Mouse (Mus musculus) activated CD4-positive, CD25-positive, alpha-beta regulatory T cell, adult 4 months (primary cell): Measurements from ENCODE around the gene Zic5. TPM values are rescaled to one million over a fixed set of nuclear protein-coding genes. Genes with fewer than 3 reads are reported as not detected.

Experiments
- ATAC-seq: one replicate; pipeline ENCODE4 v1.8.0; 2017
- polyA plus RNA-seq, 2 experiments: library from polyadenylated mRNA; unstranded; fragments of 100-300 nt; shearing (Covaris generic); gene quantifications; one replicate each; pipeline ENCODE4 v1.2.1; 2017

The Zic5 gene
- polyA plus RNA-seq, 2 experiments from 2014 or later: 0.12 TPM; not detected in 1

DNA sequence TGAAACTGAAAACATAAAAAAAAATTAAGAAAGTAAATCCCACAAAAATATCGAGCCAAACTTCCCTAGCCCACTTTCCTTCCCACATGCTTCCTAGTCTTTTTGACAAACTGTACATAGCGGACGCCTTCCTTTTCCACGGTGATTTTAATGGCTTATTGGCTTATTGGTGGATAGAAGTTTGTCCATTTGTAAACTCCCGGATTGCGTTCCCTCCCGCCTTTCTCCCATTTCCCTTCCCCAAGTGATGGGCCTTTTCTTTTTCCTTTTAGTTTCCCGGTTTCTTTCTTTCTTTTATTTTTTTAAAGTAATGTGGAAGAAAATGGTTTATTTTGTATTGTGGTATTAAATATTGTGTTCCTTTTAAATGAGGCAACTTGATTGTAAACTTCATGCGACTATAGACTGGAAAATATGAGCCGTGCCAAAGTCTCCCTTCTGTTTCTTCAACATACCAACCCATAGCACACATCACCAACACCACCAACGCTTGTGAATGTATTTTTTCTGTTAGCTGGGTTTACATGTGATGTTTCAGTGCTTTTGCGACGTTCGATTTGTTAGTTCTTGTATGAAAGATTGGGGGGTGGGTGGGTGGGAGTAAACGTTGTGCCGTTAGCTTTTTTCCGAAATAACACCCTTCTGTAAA lies 14.1 kb upstream of the Zic5 start:
- ATAC-seq: no peak

DNA sequence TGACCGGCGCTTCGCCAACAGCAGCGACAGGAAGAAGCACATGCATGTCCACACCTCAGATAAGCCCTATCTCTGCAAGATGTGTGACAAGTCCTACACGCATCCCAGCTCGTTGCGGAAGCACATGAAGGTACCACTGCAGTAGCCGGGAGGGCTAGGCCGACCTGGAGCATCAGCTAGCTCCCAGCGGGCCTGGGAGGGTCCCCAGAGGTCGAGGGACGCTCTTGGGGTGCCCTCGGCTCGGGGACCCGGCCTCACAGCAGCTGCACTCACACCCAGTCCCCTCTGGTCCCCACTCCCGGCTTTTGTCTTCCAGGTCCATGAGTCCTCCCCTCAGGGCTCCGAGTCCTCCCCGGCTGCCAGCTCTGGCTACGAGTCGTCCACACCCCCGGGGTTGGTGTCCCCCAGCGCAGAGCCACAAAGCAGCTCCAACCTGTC lies 13.1 kb upstream of the Zic5 start:
- no peak for ATAC-seq

DNA sequence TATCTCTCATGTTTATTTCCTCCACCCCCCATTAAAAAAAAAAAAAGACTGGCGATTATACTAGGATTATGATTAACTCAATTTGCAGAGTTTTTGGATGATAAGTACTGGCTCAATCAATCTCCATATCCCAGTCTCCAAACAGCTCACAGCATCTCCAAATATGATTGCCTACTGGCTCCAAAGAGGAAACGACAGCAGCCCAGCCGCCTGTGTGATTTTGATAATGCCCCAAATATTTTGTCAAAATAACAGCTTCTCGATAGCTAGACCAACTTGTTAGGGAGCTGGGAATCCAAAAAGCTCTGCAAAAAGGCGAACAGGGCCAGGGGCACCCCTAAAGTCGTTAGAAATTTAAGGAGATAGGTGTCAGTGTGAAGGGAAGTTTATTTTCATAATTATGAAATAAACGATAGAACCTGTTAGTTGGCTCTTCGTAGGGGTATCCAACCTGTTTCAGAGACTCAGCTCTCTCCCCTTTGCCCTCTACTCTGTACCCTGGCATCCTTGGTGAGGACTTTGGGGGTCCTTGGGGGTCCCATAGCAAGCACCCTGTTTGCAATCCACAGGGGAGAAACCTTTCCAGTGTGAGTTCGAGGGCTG lies 12.6 kb upstream of the Zic5 start:
- ATAC-seq: no peak

DNA sequence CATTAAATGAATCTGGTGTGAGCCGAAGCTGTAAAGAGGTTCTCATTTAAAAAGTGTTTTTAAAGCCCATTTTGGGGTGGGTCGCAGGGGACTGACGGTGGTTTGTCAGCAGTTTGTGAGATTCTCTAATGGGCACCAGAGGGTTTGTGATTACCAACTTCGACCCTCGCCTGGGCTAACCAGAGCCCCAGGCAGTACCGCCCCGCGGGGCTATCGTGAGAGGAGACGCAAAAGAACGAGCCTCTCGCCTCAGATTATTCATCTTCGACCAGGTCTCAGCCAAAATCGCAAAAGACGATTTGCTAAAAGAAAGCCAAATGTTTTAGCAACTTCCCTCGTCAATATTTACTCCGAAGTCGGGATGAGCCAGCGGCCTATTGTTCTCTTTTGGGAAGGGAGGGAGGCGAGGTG lies 11.8 kb upstream of the Zic5 start:
- ATAC-seq: no peak

DNA sequence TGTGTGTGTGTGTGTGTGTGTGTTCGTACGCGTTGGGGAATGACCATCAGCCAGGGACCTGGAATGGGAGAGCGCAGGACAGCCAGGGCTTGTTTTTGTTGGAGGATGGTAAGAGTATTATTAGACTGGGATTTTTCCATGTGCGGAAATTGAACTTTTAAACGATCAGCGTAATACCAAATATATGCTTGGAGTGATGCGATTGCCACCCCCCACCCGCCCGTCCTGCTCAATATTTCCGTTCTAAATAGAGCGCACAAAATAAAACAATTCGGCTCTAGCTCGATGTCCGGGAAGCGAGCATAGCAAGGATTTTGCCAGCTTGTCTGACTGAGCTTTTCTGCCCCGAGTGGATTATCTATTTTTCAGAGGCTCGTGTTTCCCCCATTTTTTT lies 11.3 kb upstream of the Zic5 start:
- no peak for ATAC-seq

DNA sequence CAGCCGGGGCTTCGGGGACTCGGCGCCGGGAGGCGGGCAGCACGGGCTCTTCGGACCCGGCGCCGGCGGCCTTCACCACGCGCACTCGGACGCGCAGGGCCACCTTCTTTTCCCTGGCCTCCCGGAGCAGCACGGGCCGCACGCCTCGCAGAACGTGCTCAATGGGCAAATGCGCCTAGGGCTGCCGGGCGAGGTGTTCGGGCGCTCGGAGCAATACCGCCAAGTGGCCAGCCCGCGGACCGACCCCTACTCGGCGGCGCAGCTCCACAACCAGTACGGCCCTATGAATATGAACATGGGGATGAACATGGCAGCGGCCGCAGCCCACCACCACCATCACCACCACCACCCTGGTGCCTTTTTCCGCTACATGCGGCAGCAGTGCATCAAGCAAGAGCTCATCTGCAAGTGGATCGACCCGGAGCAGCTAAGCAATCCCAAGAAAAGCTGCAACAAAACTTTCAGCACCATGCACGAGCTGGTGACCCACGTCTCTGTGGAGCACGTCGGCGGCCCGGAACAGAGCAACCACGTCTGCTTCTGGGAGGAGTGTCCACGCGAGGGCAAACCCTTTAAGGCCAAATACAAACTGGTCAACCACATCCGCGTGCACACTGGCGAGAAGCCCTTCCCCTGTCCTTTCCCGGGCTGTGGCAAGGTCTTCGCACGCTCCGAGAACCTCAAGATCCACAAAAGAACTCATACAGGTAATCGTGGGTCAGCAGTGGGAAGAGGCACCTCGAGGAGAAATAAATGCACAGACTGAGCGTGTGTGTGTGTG lies 10.8 kb upstream of the Zic5 start:
- ATAC-seq: no peak

DNA sequence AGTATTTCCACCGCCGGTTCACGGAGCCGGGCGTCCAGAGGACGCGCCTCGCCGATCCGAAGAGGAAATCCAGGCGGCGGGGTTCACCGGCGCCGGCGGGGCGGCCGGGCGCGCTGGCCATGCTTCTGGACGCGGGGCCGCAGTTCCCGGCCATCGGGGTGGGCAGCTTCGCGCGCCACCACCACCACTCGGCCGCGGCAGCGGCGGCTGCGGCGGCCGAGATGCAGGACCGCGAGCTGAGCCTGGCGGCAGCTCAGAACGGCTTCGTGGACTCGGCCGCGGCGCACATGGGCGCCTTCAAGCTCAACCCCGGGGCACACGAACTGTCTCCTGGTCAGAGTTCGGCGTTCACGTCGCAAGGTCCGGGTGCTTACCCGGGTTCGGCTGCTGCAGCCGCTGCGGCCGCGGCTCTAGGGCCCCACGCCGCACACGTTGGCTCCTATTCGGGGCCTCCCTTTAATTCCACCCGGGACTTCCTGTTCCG lies 10.1 kb upstream of the Zic5 start:
- no peak for ATAC-seq

DNA sequence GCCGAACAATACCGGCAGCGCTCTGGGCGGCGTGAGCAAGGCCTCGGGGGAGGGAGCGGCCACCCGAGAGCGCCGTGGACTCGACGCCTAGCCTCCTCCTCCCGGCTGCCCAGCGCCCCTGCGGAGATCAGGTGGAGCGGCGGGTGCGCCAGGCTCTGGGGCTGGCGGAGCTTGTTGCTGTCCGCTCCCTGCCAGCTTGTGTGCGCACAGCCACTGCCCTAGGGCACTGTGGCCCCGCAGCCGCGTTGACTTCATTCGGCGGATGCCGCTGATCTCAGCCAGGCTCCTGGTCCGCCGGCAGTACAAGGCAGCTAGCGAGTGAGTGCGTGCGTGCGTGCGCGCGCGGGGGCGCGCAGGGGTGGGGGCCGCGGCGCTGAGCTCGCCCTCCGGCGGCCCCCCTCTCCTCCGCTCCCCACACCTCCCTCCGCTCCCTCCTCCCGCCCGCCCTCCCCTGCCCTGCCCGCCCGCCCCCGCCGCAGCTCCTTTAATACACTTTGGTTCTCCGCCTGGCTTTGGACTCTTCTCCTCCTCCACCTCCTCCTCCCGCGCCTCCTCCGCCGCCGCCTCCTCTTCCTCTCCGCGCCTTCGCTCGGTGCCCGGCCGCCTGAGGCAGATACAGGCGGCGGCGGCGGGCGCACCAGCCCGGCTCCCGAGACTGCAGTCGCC lies 9.5 kb upstream of the Zic5 start, which contains the start of gene Zic2:
Zic2 (plus strand) TSS at position 545 of the 666 bp plus-strand sequence.
- no peak for ATAC-seq

DNA sequence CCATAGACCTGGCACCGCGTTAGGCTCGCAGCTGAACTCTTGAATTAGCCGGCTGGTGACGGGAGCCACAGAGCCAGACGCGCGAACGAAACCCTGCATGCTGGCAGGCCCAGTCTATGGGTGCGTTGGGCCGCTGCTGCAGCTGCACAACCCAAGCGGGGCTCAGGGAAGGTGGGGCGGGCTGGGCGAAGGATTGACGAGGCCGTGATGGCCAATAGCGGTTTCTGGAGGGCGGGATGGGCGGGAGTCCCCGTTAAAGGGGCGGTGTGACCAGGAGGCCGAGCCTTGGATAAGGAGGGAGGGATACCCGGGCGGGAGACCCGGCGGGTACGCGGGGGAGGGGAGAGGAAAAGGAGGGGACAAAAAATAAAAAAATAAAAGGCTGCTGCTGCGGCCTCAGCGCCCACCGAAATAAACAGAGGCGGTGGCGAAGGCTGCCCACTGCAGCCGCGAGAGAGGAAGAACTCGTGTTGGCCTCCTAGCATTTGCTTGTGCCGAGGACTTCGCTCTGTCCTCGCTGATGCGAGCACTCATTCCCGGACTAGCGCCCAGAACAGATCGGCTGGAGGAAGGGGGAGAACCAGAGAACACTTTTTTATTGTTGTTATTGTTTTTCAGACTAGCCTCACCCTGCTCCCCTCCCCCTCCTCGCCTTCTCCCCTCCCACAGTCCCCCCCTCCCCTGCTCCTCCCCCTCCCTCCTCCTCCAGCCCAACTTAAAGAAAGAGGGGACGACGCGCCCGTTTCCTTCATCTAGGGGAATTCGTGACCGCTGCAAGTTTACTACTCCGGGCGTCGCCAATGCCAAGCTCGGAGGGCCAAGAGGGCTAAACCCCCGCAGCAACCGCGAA lies 8.8 kb upstream of the Zic5 start:
- no peak for ATAC-seq

DNA sequence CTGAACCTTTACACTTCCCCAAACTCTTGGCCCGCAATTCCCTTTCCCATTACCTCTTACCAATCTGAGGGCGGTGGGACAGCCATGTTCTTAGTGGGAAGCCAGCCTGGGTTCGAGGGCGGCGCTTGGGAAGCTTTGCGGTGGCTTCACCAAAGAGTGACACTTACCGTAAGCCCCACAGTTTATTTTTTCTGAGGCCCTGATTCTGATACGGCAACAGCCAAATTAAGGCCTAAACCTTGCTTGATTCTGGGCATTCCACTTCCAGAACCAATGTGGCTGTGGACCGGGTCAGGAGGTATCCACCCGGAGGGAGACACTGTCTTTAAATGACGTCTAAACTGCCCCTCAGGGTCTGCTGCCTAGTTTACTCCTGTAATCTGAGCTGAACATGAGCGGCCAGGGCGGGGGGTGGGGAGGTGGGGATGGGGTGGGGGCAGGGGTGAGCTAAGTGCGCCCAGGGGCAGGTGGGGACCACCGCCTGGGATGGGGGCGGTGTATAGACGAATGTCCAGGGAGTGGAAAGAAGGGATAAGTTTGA lies 7.8 kb upstream of the Zic5 start:
- ATAC-seq: no peak

DNA sequence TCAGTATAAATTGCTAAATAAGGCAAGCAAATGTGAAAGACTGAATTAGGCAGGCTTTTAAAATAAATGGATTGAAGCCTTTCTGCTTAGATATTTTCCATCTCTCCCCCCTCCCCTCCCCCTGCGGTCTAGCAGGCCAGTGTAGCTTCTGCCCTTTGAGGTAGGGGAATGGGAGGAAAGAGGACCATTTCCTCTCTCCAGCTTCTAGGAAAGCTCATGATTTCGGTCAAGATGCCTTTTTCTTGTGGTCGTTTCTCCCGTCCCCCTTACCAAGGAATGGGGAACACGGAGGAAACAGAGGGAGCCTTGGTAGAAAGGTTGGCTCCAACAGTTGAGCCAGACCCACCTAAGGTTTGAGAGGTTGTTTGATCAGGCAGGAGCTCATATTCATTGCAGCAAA lies 7.2 kb upstream of the Zic5 start:
- no peak for ATAC-seq

DNA sequence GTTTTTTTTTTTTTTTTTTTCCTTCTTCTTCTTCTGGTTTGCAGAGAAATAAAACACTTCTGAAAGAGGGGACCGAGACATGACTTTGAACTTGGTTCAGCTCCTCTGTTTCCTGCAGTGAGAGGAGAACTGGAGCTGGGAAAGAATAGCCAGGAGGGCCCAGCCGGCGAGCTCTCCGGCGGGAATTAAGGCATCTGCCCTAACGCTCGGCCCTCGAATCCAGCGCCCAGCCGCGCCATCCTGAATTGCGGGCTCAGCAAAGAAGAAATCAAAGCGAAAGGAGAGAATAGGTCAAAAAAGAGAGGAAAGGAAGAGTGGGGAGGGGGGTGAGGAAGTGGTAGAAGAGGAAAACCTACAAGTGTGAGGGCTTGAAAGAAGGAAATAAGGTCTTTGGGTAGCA lies 6.7 kb upstream of the Zic5 start:
- no peak for ATAC-seq

DNA sequence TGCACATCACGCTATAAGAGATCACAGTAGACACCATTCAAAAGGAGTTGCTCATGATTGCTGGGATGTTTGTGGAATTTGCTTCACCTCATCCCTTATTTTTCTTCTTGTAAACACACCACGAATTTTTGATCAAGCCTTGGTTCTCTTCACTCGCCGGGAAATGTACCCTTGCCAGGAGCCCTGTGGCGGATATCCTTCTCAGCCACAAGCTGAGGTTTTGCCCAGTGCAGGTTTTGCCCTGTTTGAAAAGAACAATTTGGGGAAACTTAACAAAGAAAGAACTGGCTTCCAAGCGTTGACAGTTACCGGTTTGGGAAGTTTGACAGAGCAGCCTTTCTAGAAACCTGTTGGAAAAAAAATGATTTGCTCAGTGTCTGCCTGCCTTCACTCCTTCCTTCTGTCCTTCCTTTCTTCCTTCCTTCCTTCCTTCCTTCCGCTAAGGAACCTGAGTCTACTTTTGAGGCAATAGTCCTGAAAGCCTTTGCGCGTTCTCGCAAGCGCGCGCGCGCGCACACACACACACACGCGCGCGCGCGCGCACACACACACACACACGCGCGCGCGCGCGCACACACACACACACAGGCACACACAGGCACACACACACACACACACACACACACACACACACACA lies 6.1 kb upstream of the Zic5 start:
- no peak for ATAC-seq

DNA sequence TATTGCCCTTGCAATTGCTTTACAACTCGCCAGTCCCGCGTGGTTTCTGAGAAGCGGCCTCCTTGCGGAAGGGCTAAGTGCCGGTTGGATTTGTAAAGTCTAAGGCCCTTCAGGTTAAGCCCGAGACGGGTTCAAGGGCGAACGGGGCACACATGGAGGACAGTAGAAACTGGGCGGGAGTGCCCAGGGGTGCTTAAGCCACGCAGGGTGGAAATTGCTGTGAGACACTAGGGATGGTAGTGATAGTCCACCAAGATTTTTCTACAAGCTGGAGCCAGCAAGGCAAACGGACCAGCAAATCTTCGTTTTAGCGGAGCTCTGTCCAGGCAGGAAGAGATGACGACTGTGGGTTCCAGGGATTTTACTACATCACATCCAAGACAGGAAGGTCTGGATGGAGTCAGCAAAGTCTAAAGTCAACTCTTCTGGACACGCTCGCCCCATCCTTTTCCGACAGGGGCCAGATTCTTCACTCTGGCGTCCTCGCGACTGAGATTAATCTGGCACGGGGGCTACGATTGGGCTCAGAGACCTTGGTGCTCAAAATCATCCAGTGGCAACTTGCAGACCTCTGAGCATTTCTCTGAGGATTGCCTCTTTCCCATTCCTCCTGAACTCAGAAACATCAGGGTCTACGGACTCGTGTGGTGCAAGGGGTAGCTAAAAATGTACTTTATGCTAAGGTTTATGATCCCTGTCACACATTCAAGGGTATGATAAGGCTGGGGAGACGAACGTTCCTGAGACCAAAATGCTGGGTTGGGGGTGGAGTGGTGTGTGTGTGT lies 3.7 kb upstream of the Zic5 start:
- ATAC-seq: no peak

DNA sequence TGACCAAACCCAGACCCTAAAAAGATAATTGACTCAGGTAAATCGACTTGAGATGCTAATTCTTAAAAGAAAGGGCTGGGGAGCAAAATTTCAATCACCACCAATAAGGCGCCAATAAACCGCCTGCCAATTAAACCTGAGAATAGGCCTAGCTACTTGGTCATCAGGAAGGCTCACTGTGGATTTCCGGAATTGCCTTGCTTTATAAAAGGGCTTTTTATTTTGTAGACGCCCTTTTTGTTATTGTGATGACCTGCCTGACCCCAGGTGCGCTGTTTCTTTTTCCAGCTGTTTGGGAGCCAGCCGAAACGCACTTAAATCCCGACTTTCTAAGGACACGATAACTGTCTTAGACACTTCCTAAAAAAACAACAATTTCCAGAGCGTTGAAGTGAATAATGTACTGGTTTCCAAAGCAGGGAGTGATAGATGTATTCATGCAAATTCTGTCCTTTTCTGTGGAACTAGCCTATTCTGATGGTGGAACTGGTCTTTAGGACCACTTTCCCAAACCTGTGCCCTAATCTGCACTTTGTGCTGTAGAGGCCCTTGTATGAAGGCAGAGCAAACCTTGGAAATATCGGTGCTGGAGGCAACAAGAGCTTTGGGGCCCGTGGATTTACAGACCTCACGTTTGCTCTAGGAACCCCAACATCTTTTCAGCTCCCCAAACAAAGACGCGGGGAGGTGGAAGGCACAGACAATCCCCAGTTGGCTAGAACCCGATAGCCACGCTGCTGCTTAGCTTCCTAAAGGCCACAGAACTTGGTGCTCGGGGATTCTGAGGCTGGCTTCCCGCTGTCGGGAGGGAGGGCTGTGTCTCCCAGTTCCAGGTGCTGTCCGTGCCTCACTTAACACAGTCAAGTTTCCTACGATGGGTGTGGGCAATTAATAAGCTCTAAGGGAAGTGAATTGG lies 2.7 kb upstream of the Zic5 start:
- ATAC-seq: no peak

DNA sequence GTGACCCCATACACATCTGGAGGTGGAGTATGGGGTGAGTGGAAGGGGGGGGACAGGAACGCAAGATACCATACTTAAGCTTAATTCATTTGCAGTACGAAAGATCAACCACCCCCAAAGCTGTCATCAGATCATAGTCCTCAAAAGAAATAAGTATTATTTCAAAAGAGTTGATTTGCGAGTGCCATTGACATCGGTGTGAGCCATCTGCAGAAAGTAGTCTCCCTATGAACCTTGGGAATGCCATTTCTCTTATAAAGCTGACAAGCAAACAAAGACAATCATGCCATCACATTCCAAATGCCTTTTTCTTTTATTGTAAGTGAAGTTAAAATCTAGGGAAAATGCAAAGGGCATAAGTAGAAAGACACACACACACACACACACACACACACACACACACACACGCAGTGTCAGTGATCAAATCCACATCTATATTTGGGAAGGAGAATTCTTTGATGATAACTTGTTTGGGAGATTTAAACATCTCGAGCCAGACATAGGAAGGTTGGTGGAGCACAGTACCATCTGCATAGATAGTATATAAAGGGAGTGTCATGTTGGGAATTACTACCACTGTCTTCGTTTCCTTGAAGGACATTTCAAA lies 1.4 kb upstream of the Zic5 start:
- ATAC-seq: no peak

DNA sequence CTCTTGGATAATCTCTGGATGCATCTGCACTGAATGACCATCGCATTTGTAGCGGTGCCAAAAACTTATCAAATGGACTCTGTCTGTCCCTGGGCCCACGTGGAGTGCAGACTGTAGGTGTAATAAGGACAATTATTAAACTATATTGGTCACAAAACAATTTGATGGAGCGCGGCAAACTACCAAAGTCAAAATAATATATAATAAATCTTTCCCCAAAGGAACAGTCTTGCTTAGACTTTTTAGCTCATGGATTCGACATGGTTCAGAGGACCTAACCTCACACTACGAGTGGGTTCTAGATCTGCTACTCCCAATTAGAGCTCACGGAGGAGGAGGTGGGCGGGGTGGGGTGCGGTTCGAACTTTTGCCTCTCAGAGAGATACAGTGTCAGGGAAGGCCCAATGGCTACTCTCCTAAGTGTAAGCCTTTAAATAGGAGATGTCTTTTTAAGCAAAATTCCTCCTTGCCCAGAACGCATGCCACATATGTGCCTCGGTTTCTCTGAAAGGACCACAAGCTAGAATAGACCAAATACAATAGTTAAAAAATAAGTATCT lies 534 bp upstream of the Zic5 start:
- ATAC-seq: no peak

DNA sequence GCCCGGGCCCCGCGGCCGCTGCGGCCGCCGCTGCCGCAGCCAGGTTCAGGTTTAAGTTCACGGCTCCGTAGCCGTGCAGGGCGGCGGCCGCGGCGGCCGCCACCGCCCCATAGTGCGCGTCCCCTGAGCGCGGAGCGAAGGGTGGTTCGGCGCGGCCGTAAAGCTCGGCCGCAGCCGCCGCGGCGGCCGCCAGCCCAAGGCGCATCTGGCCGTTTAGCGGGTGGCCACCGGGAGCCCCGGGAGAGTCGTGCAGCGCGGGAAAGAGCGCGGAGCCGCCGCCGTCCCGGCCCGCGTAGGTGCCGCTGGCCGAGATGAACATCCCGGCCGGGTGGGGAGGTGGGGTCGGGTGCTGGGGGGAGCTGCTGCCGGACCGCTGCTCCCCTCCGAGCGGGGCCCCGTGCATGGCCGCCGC lies 1.1 kb downstream of the Zic5 start:
- peak; percentile 20 for ATAC-seq
